Mouse (Mus musculus): Measurements from ENCODE around the gene Slc7a7.

DNA sequence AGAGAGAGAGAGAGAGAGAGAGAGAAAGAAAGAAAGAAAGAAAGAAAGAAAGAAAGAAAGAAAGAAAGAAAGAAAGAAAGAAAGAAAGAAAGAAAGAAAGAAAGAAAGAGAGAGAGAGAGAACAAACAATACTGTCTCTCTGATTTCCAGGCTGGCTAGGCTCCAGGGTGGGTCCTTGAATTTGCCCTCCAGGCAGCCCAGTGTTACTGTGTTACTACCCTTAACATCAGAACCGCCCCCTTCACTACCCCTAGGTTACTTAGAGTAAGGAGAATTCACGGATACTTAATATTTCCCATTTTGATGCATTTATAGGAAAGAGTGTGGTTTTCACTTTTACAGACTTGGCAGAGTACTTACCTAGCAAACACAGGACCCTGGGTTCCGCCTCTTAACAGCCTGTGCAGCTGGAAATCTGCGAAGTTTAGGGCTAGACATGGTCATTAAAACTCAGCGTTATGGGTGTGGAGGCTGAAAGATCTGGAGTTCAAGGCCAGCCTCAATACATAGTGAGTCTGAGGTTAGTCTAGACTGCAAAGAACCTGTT, 1.3 kb downstream of the Slc7a7 start:
- TF ChIP-seq CTCF (IDR thresholded peaks at IDR 0.05; ENCODE audit: extremely low read depth, insufficient read length, insufficient replicate concordance, low read depth, low read length), result no peak
- no peak for TF ChIP-seq POLR2A (IDR thresholded peaks at IDR 0.05; ENCODE audit: low read depth, low read length)

Measured in small intestine, adult 2 months (tissue).